Mouse (Mus musculus) kidney, adult 10 weeks (tissue): ENCODE measurements around the gene Slf2. TPM values are rescaled to one million over a fixed set of nuclear protein-coding genes. Genes with fewer than 3 reads are reported as not detected.

Experiments
- polyA plus RNA-seq: library from polyadenylated mRNA; stranded (reverse); fragments of 350-450 nt; fragmentation: Illumina TruSeq; extraction: RNeasy Lipid Tissue Mini Kit (QIAGEN cat#74804); gene quantifications from one replicate; pipeline ENCODE4 v1.2.3, GENCODE M21; 2014; ENCODE audit warnings: low read depth, low replicate concordance

The Slf2 gene
- polyA plus RNA-seq = 31.0 TPM

DNA sequence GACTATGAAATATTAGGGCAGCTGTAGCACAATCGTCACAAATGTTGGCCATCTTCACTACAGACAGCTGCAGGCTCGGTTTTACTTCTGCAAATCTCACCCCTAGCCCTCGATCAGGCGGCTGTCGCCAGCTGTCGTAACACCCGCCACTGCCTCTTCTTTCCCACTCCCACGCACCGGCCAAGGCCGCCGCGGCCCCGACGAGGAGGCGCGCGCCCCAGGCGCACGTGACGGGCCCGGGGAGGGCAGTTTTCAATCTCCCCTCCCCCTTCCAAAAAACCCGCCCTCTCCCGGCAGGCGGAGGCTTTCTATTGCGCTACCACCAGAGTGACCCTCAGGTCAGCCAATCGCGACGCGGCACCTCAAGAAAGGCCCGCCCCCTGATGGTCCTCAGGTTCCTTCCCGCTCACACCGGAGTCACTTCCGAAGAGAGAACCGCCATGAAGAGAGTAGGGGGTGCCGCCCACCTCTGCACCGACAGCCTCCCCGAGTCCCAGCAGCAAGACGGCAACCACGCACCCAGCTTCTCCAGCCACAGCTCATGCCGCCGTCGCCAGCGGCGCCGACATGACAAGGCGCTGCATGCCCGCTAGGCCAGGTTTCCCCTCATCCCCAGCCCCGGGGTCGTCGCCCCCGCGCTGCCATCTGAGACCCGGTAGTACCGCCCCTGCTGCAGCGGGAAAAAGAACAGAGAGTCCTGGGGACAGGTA is at the start of gene Slf2:
Slf2 (plus strand) TSS at position 408 of the 710 bp plus-strand sequence.

DNA sequence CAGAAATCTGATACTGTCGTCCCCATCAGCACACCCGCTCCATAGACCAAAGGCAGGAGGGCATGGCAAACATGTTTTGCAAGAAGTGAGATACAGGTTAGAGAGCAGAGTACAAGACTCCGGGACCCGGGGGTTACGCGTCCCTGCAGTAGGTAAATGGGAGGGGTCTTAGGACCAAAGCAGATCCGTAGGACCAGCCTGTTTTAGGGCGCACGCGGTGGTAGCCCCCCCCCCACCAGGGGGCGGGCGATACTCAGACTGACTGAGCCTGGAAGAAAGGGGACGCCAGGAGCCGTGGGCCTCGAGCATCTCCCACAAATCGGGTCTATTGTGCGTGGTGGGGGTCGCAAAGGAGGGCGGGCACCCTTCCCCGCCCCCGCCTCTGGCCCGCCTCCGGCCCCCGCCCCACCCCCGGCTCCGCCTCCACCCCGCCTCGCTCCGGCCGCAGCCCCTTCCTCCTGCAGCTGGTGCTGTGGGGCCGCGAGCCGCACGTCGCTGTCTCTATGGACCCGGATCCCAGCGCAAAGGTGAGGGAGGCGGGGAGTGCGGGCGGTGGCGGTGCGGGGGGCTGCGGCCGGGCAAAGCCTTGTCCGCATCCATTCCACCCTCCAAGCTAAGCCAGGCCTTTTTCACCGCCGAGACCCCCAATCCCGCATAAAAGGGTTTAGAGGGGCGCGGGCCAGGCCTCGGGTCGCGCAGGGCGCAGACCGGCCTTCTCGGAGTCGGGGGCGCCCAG is 58.0 kb downstream of the Slf2 start, which contains the start of gene Sema4g:
Sema4g (plus strand) TSS at position 271 of the 736 bp plus-strand sequence.

DNA sequence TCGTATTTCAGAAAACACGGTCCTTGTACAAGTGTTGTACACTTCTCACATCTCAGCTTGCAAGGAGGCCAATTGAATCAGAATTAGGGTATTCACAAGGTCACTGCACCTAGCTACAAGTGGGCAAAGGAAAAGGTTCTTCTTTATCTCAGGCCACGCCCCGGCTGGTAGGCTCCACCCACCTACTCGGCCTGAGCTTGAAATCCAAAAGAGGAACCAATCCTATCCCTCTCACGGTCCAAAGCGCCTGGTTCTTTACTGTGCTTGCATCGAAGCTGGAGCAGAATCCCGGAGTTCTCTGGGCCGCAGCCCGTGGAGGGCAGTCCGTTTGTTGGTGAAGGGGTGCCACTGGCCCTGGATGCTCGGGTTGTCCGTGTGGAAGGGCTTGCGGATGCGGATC is 74.5 kb downstream of the Slf2 start, which contains the start of gene Twnk:
Twnk (plus strand) TSS at position 220 of the 400 bp plus-strand sequence.

DNA sequence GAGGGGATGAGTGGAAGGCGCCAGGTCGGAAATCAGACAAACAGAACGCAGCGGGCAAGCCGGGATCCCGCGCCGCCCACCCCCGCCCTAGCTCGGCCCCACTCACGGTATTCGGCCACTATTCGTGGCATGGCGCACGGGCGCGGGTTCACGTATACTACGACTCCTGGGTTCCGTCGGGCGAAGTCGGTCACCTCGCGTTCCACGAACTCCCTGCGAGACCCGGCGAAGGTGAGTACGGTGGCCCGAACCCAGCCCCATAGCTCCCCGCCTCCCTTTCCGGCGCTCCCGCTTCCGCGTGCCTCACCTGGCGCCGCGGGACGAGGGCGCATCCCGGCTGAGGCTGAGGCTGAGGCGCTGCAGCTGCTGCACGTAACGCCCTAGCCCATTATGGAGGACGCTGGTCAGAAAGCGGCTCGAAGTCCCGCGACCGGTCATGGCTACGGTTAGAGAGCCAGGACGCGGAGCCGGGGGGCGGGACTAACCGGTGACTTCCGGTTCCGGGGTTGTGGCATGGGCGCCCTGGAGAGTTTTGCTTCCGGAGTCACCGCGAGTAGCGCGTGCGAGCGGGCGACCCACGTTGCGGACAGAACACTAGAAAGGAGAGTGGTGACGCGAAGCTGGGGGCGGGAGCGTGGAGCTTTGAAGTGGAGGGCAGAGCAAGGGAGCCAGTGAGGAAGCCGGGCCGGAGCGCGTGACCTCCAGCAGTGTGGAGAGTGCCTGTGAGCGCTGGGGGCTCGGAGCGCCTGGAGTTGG is 75.2 kb downstream of the Slf2 start, which contains the start of gene Mrpl43:
Mrpl43 (minus strand) TSS at position 486 of the 756 bp plus-strand sequence.

DNA sequence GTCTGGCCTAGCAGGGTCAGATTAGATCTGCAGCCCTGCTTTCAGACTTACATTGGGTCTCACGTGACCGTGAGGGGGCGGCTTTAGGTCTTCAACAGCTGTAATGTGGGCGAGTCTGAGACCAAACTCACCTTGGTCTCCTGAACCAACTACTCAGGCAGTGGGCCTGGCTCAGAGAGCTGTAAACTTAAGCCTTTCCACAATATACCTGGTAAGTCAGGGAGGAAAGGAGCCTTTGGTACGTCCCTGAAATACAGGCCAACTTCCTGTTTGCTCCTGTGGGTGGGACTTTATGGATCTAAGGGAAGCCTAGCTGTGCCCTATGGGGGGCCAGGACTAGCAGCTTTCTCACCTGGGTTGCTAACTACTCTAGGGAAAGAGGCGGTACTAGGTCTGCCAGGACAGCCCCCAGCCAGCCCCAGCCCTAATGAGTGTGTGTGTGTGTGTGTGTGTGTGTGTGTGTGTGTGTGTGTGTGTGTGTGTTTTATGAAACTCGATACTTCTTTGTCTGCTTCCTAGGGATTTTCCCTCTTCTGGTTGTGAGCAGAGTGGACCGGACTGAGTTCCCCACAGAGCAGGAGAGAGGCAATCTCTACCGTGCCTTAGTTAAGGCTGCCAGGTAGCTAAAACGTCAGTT is 83.5 kb downstream of the Slf2 start, which contains the start of gene Lzts2:
Lzts2 (plus strand) TSS at position 80 of the 637 bp plus-strand sequence.

Other genes starting within 250 kb of the Slf2 start
- 2.6 TPM for gene Pax2, start 175.1 kb upstream of the Slf2 start, polyA plus RNA-seq
- 3.1 TPM for gene Sema4g, start 58.0 kb downstream of the Slf2 start, polyA plus RNA-seq
- gene Twnk, start 74.5 kb downstream of the Slf2 start, polyA plus RNA-seq = 5.6 TPM
- 12.8 TPM for gene Mrpl43, start 75.3 kb downstream of the Slf2 start, polyA plus RNA-seq
- 4.9 TPM for gene Lzts2, start 83.3 kb downstream of the Slf2 start, polyA plus RNA-seq
- gene Pdzd7, start 114.6 kb downstream of the Slf2 start, polyA plus RNA-seq = not detected
- gene Sfxn3, start 116.4 kb downstream of the Slf2 start, polyA plus RNA-seq = 11.8 TPM
- not detected for gene Kazald1, start 144.1 kb downstream of the Slf2 start, polyA plus RNA-seq
- not detected for gene Tlx1, start 219.5 kb downstream of the Slf2 start, polyA plus RNA-seq